Mouse (Mus musculus): ENCODE results near the gene Klf3. TPM values are rescaled to one million over a fixed set of nuclear protein-coding genes. Genes with fewer than 3 reads are reported as not detected.
"Not testable (repeated sequence)": the region's sequence is repeated elsewhere in the genome, so short reads cannot be mapped to it uniquely, and the experiment has no call there.

Gene Klf3
- polyA plus RNA-seq, 1 experiment from 2014 or later: 68.7 TPM

DNA sequence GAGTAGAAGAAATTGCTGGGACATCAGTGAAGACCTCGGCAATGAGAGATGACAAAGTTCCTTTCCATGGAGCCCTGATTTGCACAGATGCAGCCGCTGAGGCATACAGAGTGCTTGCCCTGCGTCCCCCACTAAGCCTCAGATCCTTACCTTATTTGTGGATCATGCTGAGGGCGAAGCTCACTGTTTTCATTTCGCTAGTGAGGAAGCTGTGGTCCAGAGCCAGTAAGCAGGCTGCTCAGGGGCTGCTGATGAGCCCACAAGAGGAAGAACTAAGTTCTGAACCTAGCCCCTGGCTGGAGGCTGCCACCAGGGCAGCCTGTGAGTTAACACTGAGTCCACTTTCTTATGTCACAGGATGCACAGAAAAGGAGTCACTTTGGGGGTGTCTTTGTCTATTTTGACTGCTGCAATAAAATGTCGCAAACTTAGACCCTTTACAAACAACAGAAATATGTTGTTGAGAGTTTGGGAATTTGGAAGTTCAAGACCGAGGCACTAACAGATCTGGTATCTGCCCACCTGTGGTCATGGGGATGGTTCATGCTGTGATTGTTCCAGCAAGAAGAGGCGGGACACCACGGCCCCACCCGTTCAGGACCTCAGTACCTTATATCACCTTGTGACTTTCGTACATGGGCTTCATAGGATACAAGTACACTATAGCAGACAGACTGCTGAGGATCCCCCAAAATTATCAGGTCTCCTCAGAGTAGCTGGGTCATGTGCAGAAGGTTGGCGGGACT lies 62.2 kb downstream of the Klf3 start:
- Histone ChIP-seq H3K4me1 (peaks cover 41% of the 10 kb centered on the region), H3K9ac (no peak overlapping the region), H3K9me3 (no peaks in the 10 kb centered on the region), H3K27me3 (no peaks in the 10 kb centered on the region), H3K36me3 (no peaks in the 10 kb centered on the region), H3K4me2 (no peak overlapping the region), H3K4me3 (no peak overlapping the region), H3K27ac (peak overlapping the region; percentile 79)
- no peak for ATAC-seq (ENCODE audit: borderline replicate concordance, extremely low read depth, low FRiP score, low TSS enrichment)
- 74% methylated on average over 12 of the region's 12 CpGs for WGBS

DNA sequence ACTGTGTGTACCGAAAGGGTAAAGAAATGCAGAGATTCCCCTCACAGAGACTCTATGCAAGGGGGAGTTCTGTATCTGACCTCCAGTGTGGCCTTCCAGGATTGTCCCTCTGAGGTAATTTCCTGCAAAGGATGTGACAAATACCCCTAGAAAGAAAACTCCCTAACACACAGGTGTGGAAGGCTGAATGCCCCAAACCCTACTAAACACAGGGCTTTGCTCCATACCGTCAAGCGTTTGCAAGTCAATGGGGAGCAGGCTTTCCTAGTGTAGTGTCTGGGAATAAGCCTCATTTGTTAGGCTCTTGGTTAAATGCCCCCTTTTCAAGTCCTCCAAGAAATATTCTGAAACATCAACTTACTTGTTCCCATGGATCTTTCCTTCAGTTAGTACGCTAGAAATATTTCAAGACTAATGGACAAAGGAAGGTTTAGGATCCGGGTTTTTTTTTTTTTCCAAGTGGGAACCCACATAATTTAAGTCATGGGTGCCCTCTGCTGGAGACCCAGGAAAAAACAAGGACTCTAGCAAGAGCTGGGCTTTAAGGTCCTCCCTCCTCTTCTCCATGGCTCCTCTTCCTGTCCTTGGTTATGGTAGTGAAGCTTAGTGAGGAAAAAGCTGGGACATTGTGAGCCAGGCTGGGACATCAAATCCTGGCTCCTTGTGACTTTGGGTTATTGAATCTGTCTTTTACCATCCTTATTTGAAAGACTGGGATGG lies 63.3 kb downstream of the Klf3 start:
- Histone ChIP-seq H3K4me3 (no peak overlapping the region), H3K4me1 (peaks cover 32% of the 10 kb centered on the region), H3K36me3 (no peaks in the 10 kb centered on the region), H3K4me2 (no peak overlapping the region), H3K9me3 (no peaks in the 10 kb centered on the region), H3K9ac (no peak overlapping the region), H3K27ac (0 out of 2 replicates have a peak overlapping the region, but pooled peaks have one; percentile 2), H3K27me3 (no peaks in the 10 kb centered on the region)
- WGBS: 42% methylated on average over 5 of the region's 5 CpGs
- ATAC-seq (ENCODE audit: borderline replicate concordance, extremely low read depth, low FRiP score, low TSS enrichment): peak; percentile 17; the same call in 1 of the 2 replicates

DNA sequence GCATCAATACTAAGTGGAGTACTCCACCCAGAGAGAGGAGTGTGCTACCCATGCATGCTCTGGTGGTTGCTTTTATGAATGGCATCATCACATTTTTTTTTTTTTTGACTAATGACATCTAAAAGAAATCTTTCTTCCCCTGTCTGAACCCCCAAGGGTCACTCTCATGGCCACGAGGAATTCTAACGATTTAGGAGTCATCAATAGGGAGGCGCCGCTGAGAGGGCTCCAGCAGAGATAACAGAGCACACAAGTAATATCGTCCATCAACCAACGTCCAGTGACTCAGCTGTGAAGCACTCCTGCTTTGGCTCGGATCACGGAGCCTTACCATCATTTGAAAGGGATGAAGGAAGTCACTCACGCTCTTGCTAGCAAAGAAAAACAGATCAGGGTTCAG lies 63.9 kb downstream of the Klf3 start:
- no peak overlapping the region for H3K9ac ChIP-seq
- ATAC-seq (ENCODE audit: borderline replicate concordance, extremely low read depth, low FRiP score, low TSS enrichment): no peak
- H3K4me3 ChIP-seq: no peak overlapping the region
- no peak overlapping the region for H3K27ac ChIP-seq
- H3K36me3 ChIP-seq: no peaks in the 10 kb centered on the region
- WGBS: 28% methylated on average over 9 of the region's 9 CpGs
- H3K4me2 ChIP-seq: no peak overlapping the region
- H3K4me1 ChIP-seq: peaks cover 26% of the 10 kb centered on the region
- no peaks in the 10 kb centered on the region for H3K9me3 ChIP-seq
- no peaks in the 10 kb centered on the region for H3K27me3 ChIP-seq

DNA sequence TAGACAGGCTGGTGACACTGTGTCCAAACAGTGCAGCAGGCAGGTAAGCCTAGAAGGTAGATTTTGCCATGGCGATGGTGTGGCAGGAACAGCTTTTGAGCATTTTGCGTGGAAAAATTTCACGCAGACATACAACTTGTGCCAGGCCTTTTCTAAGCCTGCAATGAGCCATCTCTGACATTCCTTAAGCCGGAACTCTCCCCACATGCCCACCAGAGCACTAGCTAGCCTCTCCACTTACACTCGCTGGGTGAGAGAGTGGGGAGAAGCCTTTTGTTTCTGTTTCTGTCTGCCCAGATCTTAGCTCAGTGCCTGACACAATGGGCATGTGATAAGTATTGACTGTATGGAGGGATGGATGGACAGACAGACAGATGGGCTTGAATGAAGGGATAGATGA lies 64.4 kb downstream of the Klf3 start:
- H3K4me1 ChIP-seq: peaks cover 22% of the 10 kb centered on the region
- no peaks in the 10 kb centered on the region for H3K9me3 ChIP-seq
- no peak overlapping the region for H3K4me2 ChIP-seq
- H3K27me3 ChIP-seq: no peaks in the 10 kb centered on the region
- no peak overlapping the region for H3K27ac ChIP-seq
- 92% methylated on average over 5 of the region's 5 CpGs for WGBS
- H3K36me3 ChIP-seq: no peaks in the 10 kb centered on the region
- no peak overlapping the region for H3K9ac ChIP-seq
- no peak for ATAC-seq (ENCODE audit: borderline replicate concordance, extremely low read depth, low FRiP score, low TSS enrichment)
- no peak overlapping the region for H3K4me3 ChIP-seq

DNA sequence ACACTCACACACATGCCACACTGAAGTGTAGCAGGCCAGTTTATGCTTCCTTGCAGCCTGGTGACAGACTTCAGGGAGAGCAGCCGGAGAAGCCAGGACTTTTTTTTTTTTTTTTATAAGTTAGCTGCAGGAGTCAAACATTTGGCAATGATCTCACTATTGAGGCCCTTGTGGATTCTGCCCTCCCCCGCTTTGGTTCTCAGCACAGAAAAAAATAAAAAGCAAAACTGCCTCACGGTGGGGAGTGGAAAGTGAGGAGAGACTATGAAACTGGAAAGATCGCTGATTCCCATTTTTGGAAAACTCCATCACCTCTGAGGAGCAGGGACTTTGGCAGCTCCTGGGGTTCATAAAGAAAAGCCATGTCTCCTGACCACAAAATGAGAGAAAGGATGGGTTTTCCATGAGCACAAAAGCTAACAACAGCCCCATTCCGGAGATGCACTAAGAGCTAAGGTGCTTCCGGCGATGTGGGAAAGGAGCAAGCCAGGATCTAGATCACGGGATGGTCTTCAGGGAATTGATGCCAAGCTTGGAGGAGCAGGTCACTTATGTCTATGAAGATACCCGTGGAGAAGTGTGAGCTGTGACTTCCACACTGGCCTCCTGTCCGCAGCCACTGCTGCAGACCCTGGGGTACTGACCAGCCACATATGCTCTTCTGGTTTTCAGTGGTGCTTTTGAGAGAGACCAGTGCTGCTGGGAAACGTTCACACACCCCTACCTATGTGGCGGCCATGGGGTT lies 73.1 kb downstream of the Klf3 start:
- Histone ChIP-seq H3K27ac (peak overlapping the region; percentile 84), H3K4me3 (no peak overlapping the region), H3K4me1 (peaks cover 40% of the 10 kb centered on the region), H3K36me3 (no peaks in the 10 kb centered on the region), H3K4me2 (no peak overlapping the region), H3K9me3 (no peaks in the 10 kb centered on the region), H3K27me3 (no peaks in the 10 kb centered on the region), H3K9ac (no peak overlapping the region)
- ATAC-seq (ENCODE audit: borderline replicate concordance, extremely low read depth, low FRiP score, low TSS enrichment): peak; percentile 21; the same call in 1 of the 2 replicates
- 62% methylated on average over 12 of the region's 12 CpGs for WGBS

DNA sequence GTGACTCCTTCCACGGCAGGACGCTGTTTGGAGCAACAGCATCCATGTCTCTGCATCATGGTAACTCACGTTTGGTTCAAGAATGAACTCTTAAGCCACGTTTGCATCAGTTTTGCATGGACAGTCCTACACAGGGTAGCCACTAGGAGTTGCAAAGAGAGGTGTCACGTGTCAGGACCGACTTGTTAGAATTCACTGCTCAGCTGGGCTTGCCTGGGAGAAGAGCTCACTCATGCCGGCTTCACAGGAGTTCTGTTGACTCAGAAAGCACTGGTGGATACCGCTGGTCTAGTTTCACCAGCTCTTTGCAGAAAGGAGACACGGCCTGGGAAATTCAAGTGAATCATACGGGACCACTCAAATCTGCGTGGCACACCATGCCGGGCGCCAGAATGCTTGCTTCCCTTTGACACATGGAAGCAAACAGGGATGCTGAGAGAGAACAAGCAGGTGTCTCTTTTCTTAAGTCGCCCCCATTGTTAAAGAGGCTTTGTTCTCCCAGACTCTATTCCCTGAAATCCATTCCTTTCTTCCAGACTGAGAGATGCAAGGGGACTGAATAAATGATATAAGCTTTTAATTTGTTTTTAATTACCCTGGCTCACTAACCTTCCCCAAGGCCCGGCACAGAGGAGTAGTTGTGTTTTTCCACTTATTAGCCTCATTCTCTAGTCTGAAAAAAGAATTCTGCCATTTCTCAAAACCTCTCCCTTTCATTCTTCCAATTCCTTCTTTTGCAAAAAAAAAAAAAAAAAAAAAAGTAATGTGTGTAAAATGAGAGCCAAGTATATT lies 74.2 kb downstream of the Klf3 start:
- H3K27ac ChIP-seq: peak overlapping the region; percentile 84
- H3K9ac ChIP-seq: no peak overlapping the region
- ATAC-seq (ENCODE audit: borderline replicate concordance, extremely low read depth, low FRiP score, low TSS enrichment): no peak
- no peak overlapping the region for H3K4me2 ChIP-seq
- WGBS: 32% methylated on average over 15 of the region's 15 CpGs
- H3K27me3 ChIP-seq: no peaks in the 10 kb centered on the region
- no peak overlapping the region for H3K4me3 ChIP-seq
- no peaks in the 10 kb centered on the region for H3K36me3 ChIP-seq
- no peaks in the 10 kb centered on the region for H3K9me3 ChIP-seq
- peaks cover 40% of the 10 kb centered on the region for H3K4me1 ChIP-seq

DNA sequence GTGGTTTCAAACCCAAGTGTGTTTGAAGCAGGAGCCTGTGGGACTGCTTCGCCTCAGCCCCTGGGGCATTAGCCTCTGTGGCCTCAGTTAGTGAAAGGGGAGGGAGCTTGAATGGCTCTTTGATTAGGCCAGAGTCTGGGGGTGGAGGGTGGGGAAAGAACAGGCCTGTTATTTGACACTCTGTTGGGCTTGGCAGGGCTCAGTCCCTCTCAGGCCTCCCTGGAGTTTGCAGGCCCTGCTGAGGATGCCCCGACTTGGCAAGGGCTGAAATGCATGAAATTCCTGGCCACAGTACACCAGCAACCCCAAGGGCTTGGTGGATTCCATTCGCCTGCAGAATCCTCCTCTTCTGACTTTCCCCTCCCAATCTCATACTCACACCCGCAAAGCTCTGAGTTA lies 74.8 kb downstream of the Klf3 start:
- no peak overlapping the region for H3K9ac ChIP-seq
- peak; percentile 92 for ATAC-seq (ENCODE audit: borderline replicate concordance, extremely low read depth, low FRiP score, low TSS enrichment)
- no peaks in the 10 kb centered on the region for H3K9me3 ChIP-seq
- H3K27me3 ChIP-seq: no peaks in the 10 kb centered on the region
- H3K4me1 ChIP-seq: peaks cover 40% of the 10 kb centered on the region
- H3K4me2 ChIP-seq: no peak overlapping the region
- H3K27ac ChIP-seq: peak overlapping the region; percentile 84
- H3K36me3 ChIP-seq: no peaks in the 10 kb centered on the region
- no peak overlapping the region for H3K4me3 ChIP-seq
- 12% methylated on average over 4 of the region's 4 CpGs for WGBS

DNA sequence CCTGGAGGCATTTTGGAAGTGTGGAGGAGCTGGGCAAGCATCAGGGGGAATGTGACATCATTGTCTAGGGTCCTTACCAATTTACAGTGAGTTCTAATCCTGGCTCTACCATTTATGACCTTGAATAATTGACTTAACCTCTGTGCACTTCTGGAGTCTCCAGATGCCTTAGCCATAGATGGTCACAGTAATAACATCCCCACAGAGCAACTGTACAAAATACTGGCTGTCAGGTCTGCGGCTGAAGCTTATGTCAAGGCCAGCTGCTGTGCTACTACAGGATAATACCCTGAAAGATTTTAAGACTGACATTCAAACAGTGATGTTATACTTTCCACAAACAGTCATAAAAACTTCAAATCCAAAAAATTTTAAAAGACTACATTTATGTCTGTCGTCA lies 75.3 kb downstream of the Klf3 start:
- Histone ChIP-seq H3K27me3 (no peaks in the 10 kb centered on the region), H3K4me2 (no peak overlapping the region), H3K27ac (peak overlapping the region; percentile 84)

DNA sequence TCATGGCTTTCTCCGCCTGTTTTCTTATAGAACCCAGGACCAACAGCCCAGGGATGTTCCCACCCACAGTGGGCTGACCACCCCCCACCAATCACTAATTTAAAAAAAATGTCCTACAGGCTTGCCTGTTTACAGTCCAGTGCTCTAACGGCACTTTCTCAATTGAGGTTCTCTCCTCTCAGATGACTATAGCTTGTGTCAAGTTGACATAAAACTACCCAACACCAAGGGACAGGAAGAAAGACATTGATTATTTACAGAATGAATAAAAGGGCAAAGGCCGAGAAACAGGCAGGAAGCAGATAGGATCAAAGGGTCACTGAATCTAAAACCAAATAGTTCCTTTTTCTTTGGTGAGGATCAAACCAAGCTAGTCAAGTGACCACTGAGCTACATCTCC lies 76.1 kb downstream of the Klf3 start:
- Histone ChIP-seq H3K9ac (no peak overlapping the region), H3K36me3 (no peaks in the 10 kb centered on the region), H3K27me3 (no peaks in the 10 kb centered on the region), H3K4me2 (no peak overlapping the region), H3K27ac (peak overlapping the region; percentile 84), H3K4me3 (no peak overlapping the region), H3K9me3 (no peaks in the 10 kb centered on the region), H3K4me1 (peaks cover 51% of the 10 kb centered on the region)
- ATAC-seq (ENCODE audit: borderline replicate concordance, extremely low read depth, low FRiP score, low TSS enrichment): no peak
- 46% methylated on average over 3 of the region's 3 CpGs for WGBS

More for the DNA sequence above, 75.3 kb downstream of the Klf3 start:
- ATAC-seq (ENCODE audit: borderline replicate concordance, extremely low read depth, low FRiP score, low TSS enrichment): peak; percentile 11; the same call in 1 of the 2 replicates
- Histone ChIP-seq H3K9ac (no peak overlapping the region), H3K4me3 (no peak overlapping the region), H3K4me1 (peaks cover 43% of the 10 kb centered on the region), H3K9me3 (no peaks in the 10 kb centered on the region), H3K36me3 (no peaks in the 10 kb centered on the region)
- 61% methylated on average over 2 of the region's 2 CpGs for WGBS

DNA sequence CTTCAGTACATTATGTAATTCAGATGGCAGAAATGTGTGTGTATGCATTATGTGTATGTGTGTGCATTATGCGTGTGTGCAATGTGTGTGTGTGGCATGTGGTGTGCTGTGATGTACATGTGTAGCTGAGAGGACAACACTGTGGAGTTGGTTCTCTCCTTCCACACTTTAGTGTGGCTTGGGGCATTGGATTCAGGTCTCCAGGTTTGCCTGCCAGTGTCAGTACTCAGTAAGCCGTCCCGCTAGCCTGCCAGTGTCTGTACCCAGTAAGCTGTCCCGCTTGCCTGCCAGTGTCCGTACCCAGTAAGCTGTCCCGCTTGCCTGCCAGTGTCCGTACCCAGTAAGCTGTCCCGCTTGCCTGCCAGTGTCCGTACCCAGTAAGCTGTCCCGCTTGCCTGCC lies 78.4 kb downstream of the Klf3 start:
- H3K4me1 ChIP-seq: peaks cover 37% of the 10 kb centered on the region
- H3K9me3 ChIP-seq; ATAC-seq (ENCODE audit: borderline replicate concordance, extremely low read depth, low FRiP score, low TSS enrichment); H3K27me3 ChIP-seq; H3K36me3 ChIP-seq; H3K4me2 ChIP-seq; H3K9ac ChIP-seq; H3K4me3 ChIP-seq; H3K27ac ChIP-seq: not testable (repeated sequence)
- 95% methylated on average over 8 of the region's 10 CpGs for WGBS

DNA sequence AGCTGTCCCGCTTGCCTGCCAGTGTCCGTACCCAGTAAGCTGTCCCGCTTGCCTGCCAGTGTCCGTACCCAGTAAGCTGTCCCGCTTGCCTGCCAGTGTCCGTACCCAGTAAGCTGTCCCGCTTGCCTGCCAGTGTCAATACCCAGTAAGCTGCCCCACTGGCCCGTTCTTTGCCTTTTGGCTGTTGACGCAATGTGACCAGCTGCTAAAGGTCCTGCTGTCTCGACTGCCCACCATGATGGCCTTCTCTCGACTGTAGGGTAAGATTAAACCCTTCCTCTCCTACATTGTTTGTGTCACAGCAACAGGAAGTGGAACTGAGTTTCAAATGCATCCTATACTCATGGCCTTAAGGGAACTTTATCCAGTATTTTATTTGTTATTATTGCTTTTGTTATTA lies 78.8 kb downstream of the Klf3 start:
- not testable (repeated sequence) for H3K4me2 ChIP-seq; ATAC-seq (ENCODE audit: borderline replicate concordance, extremely low read depth, low FRiP score, low TSS enrichment); H3K27ac ChIP-seq; H3K36me3 ChIP-seq; H3K27me3 ChIP-seq; H3K9ac ChIP-seq; H3K4me3 ChIP-seq; H3K9me3 ChIP-seq
- 78% methylated on average over 8 of the region's 11 CpGs for WGBS
- H3K4me1 ChIP-seq: peaks cover 33% of the 10 kb centered on the region

Data from lung, embryonic 15.5 days (tissue).